Mouse (Mus musculus) midbrain, embryonic 14.5 days (tissue): ENCODE measurements at regions not wholly inside any gene's neighbourhood (a gene's known extent, or its start where the extent isn't known, plus 50 kb on each side); places are given as distances from the start of the nearest gene placed in this dataset.
A peak's percentile ranks its signal among the peaks of the same experiment; 100 is the strongest.

Experiments used
- ATAC-seq: fragments of 200-750 bp; cut with Nextera tagmentation; 2 replicates; pipeline ENCODE4 v1.8.0; 2017; ENCODE audit warnings: moderate number of reproducible peaks, moderate library complexity; ENCODE audit not compliant: low FRiP score, low TSS enrichment
- DNase-seq: peaks from one replicate; pipeline ENCODE4 v3.0.0-alpha.2; 2015
- H3K27ac ChIP-seq: fragments of 300-500 bp; sonication (generic); replicated peaks from 2 replicates; pipeline ENCODE4 v1.5.1; 2014; ENCODE audit warnings: mild to moderate bottlenecking, low read depth, low read length, moderate library complexity
- H3K27me3 ChIP-seq: fragments of 300-500 bp; sonication (generic); 2 replicates; pipeline ENCODE4 v1.6.1; 2014; ENCODE audit warnings: low read length, control low read depth, mixed read lengths; ENCODE audit not compliant: control insufficient read depth, insufficient read depth
- H3K36me3 ChIP-seq: fragments of 300-500 bp; sonication (generic); 2 replicates; pipeline ENCODE4 v1.6.1; 2014; ENCODE audit warnings: low read length, control low read depth; ENCODE audit not compliant: control insufficient read depth, insufficient read depth
- H3K4me1 ChIP-seq: fragments of 300-500 bp; sonication (generic); 2 replicates; pipeline ENCODE4 v1.6.1; 2014; ENCODE audit warnings: mild to moderate bottlenecking, antibody characterized with exemption, low read length, control low read depth; ENCODE audit not compliant: control insufficient read depth, insufficient read depth
- H3K4me2 ChIP-seq: fragments of 300-500 bp; sonication (generic); 2 replicates; pipeline ENCODE4 v1.6.1; 2014; ENCODE audit warnings: mild to moderate bottlenecking, low read length, moderate library complexity
- H3K4me3 ChIP-seq: fragments of 300-500 bp; sonication (generic); replicated peaks from 2 replicates; pipeline ENCODE4 v1.5.1; 2014; ENCODE audit warnings: low read depth, low read length
- H3K9ac ChIP-seq: fragments of 300-500 bp; sonication (generic); replicated peaks from 2 replicates; pipeline ENCODE4 v1.6.1; 2014; ENCODE audit warnings: mild to moderate bottlenecking, low read length, moderate library complexity
- H3K9me3 ChIP-seq: fragments of 300-500 bp; sonication (generic); 2 replicates; pipeline ENCODE4 v1.6.1; 2016; ENCODE audit warnings: low read length, control low read depth, mixed read lengths; ENCODE audit not compliant: control insufficient read depth
- WGBS: fragments of 180-500 bp; shearing (Covaris S2); extraction: QIAGEN DNeasy Blood & Tissue Kit; methylation state at CpG from one replicate; pipeline ENCODE4 v1.1.7; 2014; 5-methylcytosine and 5-hydroxymethylcytosine counted together

DNA sequence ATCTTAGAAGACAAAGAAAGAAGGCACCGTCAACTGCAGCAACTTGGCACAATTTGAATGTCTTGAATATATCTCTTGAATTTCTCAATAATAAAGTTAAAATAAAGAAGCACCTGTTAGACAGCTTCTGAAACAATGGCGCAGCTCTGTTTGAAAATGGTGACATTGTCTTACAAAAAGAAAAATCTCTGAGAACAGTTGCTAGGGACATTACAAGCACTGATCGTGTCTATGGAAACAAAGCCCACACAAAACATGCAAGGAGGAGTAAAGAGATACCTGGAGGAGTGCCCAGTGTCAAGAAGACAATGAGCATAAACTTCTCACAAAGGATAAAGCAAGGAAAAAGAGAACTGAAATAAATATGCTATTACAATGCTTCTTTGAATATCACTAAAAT, 841.2 kb upstream of the Adgrl3 start:
- WGBS = 80% methylated on average over 3 of the region's 3 CpGs
- Histone ChIP-seq H3K36me3 (no peaks in the 10 kb centered on the region), H3K4me2 (no peak overlapping the region), H3K9me3 (no peaks in the 10 kb centered on the region), H3K4me1 (no peaks in the 10 kb centered on the region), H3K9ac (no peak overlapping the region), H3K27me3 (no peaks in the 10 kb centered on the region), H3K27ac (no peak overlapping the region), H3K4me3 (no peak overlapping the region)
- DNase-seq = no peak
- ATAC-seq = no peak

GRCm38 (mm10) chr5:80180280-80180679, 839.7 kb upstream of the Adgrl3 start:
- no peak overlapping the region for H3K4me2 ChIP-seq
- WGBS = 80% methylated on average over 2 of the region's 2 CpGs
- no peak overlapping the region for H3K27ac ChIP-seq
- ATAC-seq (no peak), DNase-seq (no peak)
- H3K4me3 ChIP-seq = no peak overlapping the region
- H3K9ac ChIP-seq = no peak overlapping the region
- H3K9me3 ChIP-seq = no peaks in the 10 kb centered on the region
- no peaks in the 10 kb centered on the region for H3K27me3 ChIP-seq
- H3K36me3 ChIP-seq = no peaks in the 10 kb centered on the region
- no peaks in the 10 kb centered on the region for H3K4me1 ChIP-seq

GRCm38 (mm10) chr5:80192418-80192817, 827.5 kb upstream of the Adgrl3 start:
- H3K27me3 ChIP-seq = no peaks in the 10 kb centered on the region
- H3K9me3 ChIP-seq = no peaks in the 10 kb centered on the region
- WGBS = 77% methylated on average over 3 of the region's 3 CpGs
- ATAC-seq = no peak
- H3K4me1 ChIP-seq = no peaks in the 10 kb centered on the region
- H3K4me3 ChIP-seq = no peak overlapping the region
- no peak overlapping the region for H3K27ac ChIP-seq
- no peak overlapping the region for H3K9ac ChIP-seq
- DNase-seq = no peak
- no peaks in the 10 kb centered on the region for H3K36me3 ChIP-seq
- H3K4me2 ChIP-seq = no peak overlapping the region

DNA sequence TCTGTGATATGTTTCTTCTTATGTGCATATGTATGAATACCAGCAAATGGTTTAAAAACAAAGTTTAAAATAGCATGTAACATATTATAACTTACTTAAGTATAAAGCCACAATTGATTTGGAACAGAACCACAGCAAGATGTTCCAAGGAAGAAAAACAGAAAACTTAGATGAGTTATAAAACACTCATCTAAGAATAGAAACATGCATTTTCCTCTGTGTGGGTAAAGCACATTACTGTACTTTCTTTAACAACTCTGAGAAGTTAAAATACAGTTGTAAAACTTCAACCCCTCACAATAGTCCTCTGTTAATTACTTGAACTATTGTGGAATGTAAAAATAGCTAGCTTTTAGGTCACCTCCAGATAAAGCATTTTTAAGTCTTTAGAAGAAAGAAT, 820.3 kb upstream of the Adgrl3 start:
- Histone ChIP-seq H3K9me3 (no peaks in the 10 kb centered on the region), H3K4me2 (no peak overlapping the region), H3K27me3 (no peaks in the 10 kb centered on the region), H3K27ac (no peak overlapping the region), H3K4me1 (no peaks in the 10 kb centered on the region), H3K4me3 (no peak overlapping the region), H3K36me3 (no peaks in the 10 kb centered on the region), H3K9ac (no peak overlapping the region)
- ATAC-seq = no peak
- DNase-seq = no peak

- Histone ChIP-seq H3K4me2 (no peak overlapping the region), H3K9ac (no peak overlapping the region), H3K27ac (no peak overlapping the region), H3K9me3 (no peaks in the 10 kb centered on the region), H3K4me3 (no peak overlapping the region), H3K27me3 (no peaks in the 10 kb centered on the region), H3K36me3 (no peaks in the 10 kb centered on the region), H3K4me1 (no peaks in the 10 kb centered on the region)
- no peak for ATAC-seq
- 82% methylated on average over 5 of the region's 5 CpGs for WGBS
- DNase-seq = no peak
These were observed 771.3 kb upstream of the Adgrl3 start for GRCm38 (mm10) chr5:80248530-80249122.

DNA sequence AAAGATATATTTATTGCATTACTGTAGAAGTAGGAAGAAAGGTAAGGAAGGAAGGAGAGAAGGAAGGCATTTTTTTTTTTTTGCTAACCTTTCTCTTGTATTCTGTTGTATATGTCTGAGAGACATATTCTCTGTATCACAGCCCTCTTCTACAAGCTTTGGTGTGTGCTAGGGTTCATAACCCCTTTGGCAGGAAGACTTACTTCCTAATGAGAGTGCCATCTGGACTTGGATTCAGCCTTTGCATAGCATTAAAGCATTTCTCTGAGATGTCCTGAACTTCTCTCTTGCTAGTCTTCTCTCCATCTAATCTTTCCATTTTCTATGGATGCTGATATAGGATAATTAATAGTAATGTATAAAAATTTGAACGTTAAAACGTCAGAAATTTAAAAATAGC, 768.0 kb upstream of the Adgrl3 start:
- Histone ChIP-seq H3K9me3 (no peaks in the 10 kb centered on the region), H3K4me2 (no peak overlapping the region), H3K27ac (no peak overlapping the region), H3K4me1 (no peaks in the 10 kb centered on the region), H3K4me3 (no peak overlapping the region), H3K36me3 (no peaks in the 10 kb centered on the region), H3K27me3 (no peaks in the 10 kb centered on the region), H3K9ac (no peak overlapping the region)
- WGBS = 76% methylated on average over 2 of the region's 2 CpGs
- ATAC-seq (no peak), DNase-seq (no peak)

DNA sequence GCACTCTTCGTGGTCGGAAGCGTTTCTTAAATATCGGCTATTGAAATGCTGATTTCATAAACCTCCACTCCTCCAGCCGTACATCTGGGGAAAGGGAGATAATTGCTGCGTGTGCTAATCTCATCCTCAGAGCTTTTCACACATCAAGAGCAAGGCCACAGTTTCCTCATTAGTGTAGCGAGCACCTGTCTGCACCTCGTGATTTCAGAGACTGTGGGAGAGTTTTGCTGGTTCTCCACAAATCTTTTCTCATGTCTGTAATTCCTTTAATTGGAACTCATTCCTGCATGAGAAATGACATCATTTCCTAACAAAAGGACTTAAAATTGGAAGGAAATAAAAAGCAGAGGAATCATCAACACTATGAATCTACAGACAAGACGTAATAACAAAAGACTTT, 764.9 kb upstream of the Adgrl3 start:
- Histone ChIP-seq H3K4me2 (no peak overlapping the region), H3K27ac (no peak overlapping the region), H3K27me3 (no peaks in the 10 kb centered on the region), H3K4me3 (no peak overlapping the region), H3K9me3 (no peaks in the 10 kb centered on the region), H3K36me3 (no peaks in the 10 kb centered on the region), H3K9ac (no peak overlapping the region), H3K4me1 (no peaks in the 10 kb centered on the region)
- WGBS = 51% methylated on average over 9 of the region's 9 CpGs
- DNase-seq (peak; percentile 39), ATAC-seq (no peak)

DNA sequence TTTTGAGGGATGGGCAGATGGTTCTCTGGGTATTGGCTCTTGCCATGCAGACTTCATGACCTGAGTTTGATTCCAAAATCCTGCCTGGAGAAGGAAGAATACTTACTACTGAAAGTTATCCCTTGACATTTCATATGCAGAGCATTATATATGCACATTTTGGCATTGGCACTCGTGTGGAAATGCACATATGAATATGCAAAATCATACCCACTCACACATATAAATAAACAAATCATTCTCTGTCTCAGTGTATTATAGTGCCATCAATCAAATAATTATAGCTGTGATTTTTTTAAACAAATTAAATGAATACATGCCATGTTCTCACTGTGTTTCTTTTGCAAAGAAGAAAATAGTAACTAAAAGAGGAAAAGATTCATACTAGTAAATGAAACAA, 745.3 kb upstream of the Adgrl3 start:
- H3K4me2 ChIP-seq = no peak overlapping the region
- H3K9me3 ChIP-seq = no peaks in the 10 kb centered on the region
- no peak overlapping the region for H3K9ac ChIP-seq
- H3K4me3 ChIP-seq = no peak overlapping the region
- no peak for DNase-seq
- WGBS = 40% methylated on average over 1 of the region's 1 CpGs
- no peak overlapping the region for H3K27ac ChIP-seq
- no peaks in the 10 kb centered on the region for H3K27me3 ChIP-seq
- no peaks in the 10 kb centered on the region for H3K4me1 ChIP-seq
- no peaks in the 10 kb centered on the region for H3K36me3 ChIP-seq
- no peak for ATAC-seq

DNA sequence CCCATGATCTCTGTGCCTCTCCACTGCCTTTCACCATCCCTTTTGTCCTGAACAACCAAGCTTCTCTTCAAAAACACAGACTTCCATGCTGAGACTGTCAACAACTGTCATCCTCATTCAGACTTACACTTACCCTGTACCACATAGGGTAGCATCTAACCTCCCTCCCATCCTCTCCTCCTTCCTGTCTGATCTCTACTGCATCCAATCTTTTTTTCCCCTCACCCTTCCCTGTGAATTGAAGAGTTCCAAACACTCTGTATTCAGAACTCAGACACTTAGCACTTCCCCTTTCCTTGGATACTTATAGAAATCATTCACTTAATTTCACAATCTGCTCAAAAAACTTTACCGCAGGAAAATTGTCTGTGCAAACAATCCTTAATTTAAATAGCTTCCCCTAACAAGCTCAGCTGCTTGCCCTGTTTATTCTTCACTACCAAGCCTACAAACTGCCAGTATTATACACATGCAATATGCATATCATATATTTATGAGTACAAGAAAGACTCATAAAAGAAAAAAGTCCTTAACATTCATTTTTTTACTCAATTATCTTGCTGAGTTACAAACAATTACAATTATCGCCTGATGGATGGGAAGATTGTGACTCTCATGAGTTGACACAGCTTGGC, 744.6 kb upstream of the Adgrl3 start:
- Histone ChIP-seq H3K9ac (no peak overlapping the region), H3K36me3 (no peaks in the 10 kb centered on the region), H3K27me3 (no peaks in the 10 kb centered on the region), H3K4me1 (no peaks in the 10 kb centered on the region), H3K4me2 (no peak overlapping the region), H3K27ac (no peak overlapping the region), H3K9me3 (no peaks in the 10 kb centered on the region), H3K4me3 (no peak overlapping the region)
- ATAC-seq (no peak), DNase-seq (no peak)
- WGBS = 94% methylated on average over 2 of the region's 2 CpGs
